Mouse (Mus musculus) liver, embryonic 13.5 days (tissue): ENCODE measurements around the gene Fam136a. TPM values are rescaled to one million over a fixed set of nuclear protein-coding genes. Genes with fewer than 3 reads are reported as not detected.

Experiments
- ATAC-seq: fragments of 200-750 bp; cut with Nextera tagmentation; 2 replicates; pipeline ENCODE4 v1.8.0; 2017; ENCODE audit warnings: low read depth, mild to moderate bottlenecking, moderate number of reproducible peaks, moderate library complexity
- DNase-seq: peaks from one replicate; pipeline ENCODE4 v3.0.0; 2022
- H3K27ac ChIP-seq: fragments of 300-500 bp; sonication (generic); 2 replicates; pipeline ENCODE4 v1.5.1; 2015; ENCODE audit warnings: moderate library complexity, mild to moderate bottlenecking, inconsistent platforms
- H3K27me3 ChIP-seq: fragments of 300-500 bp; sonication (generic); 2 replicates; pipeline ENCODE4 v1.6.1; 2015; ENCODE audit warnings: mild to moderate bottlenecking, inconsistent platforms
- H3K36me3 ChIP-seq: fragments of 300-500 bp; sonication (generic); 2 replicates; pipeline ENCODE4 v1.6.1; 2015; ENCODE audit warnings: mild to moderate bottlenecking, inconsistent platforms
- H3K4me1 ChIP-seq: fragments of 300-500 bp; sonication (generic); replicated peaks from 2 replicates; pipeline ENCODE4 v1.6.1; 2015; ENCODE audit warnings: inconsistent platforms
- H3K4me2 ChIP-seq: fragments of 300-500 bp; sonication (generic); 2 replicates; pipeline ENCODE4 v1.6.1; 2015; ENCODE audit warnings: inconsistent platforms, mild to moderate bottlenecking, moderate library complexity
- H3K4me3 ChIP-seq: fragments of 300-500 bp; sonication (generic); replicated peaks from 2 replicates; pipeline ENCODE4 v1.5.1; 2015; ENCODE audit warnings: mild to moderate bottlenecking, inconsistent platforms
- H3K9ac ChIP-seq: fragments of 300-500 bp; sonication (generic); 2 replicates; pipeline ENCODE4 v1.6.1; 2015; ENCODE audit warnings: mild to moderate bottlenecking, inconsistent platforms
- H3K9me3 ChIP-seq: fragments of 300-500 bp; sonication (generic); replicated peaks from 2 replicates; pipeline ENCODE4 v1.6.1; 2016; ENCODE audit warnings: inconsistent platforms
- WGBS: fragments of 180-500 bp; shearing (Covaris S2); methylation state at CpG from one replicate; pipeline ENCODE4 v1.1.7; 2015; ENCODE audit not compliant: insufficient replicate concordance; 5-methylcytosine and 5-hydroxymethylcytosine counted together
- polyA plus RNA-seq: library from polyadenylated mRNA; unstranded; fragments of >200 nt; fragmentation: Nextera tagmentation; extraction: Ambion mirVana; gene quantifications from 2 replicates; pipeline ENCODE4 v1.2.1, GENCODE M21; 2015

The Fam136a gene
- polyA plus RNA-seq, 1 experiment from 2014 or later, result 94.3 TPM

- Histone ChIP-seq H3K36me3 (no peaks in the 10 kb centered on the region), H3K4me2 (no peak overlapping the region), H3K9me3 (no peaks in the 10 kb centered on the region), H3K4me3 (no peak overlapping the region), H3K9ac (no peak overlapping the region), H3K27me3 (no peaks in the 10 kb centered on the region), H3K27ac (no peak overlapping the region), H3K4me1 (peaks cover 51% of the 10 kb centered on the region)
- ATAC-seq (no peak), DNase-seq (no peak)
- 51% methylated on average over 2 of the region's 2 CpGs for WGBS
Measured at GRCm38 (mm10) chr6:86399995-86400394, 34.5 kb downstream of the Fam136a start.

DNA sequence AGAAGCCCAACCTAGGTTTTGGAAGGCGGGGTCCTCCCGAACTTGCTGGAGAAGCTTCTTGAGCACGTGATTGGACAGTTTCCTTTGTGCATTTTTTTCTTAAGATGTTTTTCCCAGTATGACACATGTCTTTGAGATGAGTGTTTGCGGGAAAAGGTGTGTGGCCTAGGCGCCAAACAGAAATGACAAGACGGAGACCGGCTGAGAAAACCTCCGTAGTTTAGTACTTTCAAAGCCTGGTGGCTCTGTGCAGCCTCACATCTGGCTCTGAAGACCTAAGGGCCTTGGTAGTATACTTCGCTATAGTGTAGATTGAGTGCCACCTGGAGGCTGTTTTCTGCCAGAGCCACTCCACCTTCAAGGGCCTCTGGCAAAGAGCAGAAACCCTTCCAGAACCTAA lies 35.5 kb downstream of the Fam136a start:
- peak; percentile 69 for DNase-seq
- H3K9me3 ChIP-seq, result no peaks in the 10 kb centered on the region
- H3K27ac ChIP-seq, result no peak overlapping the region
- peak overlapping the region; percentile 45 for H3K4me2 ChIP-seq
- no peak overlapping the region for H3K9ac ChIP-seq
- ATAC-seq, result peak; percentile 32
- H3K36me3 ChIP-seq, result no peaks in the 10 kb centered on the region
- H3K4me1 ChIP-seq, result peaks cover 51% of the 10 kb centered on the region
- H3K4me3 ChIP-seq, result peak overlapping the region; percentile 15; the same call in 1 of the 2 replicates
- H3K27me3 ChIP-seq, result no peaks in the 10 kb centered on the region
- 5% methylated on average over 9 of the region's 9 CpGs for WGBS

- WGBS, result 29% methylated on average over 12 of the region's 12 CpGs
- H3K27me3 ChIP-seq, result no peaks in the 10 kb centered on the region
- H3K36me3 ChIP-seq, result peaks cover 8% of the 10 kb centered on the region
- peak overlapping the region; percentile 65 for H3K9ac ChIP-seq
- no peak overlapping the region; the same call in 1 of the 2 replicates for H3K27ac ChIP-seq
- ATAC-seq, result no peak
- peak overlapping the region; percentile 63 for H3K4me2 ChIP-seq
- H3K9me3 ChIP-seq, result no peaks in the 10 kb centered on the region
- no peak for DNase-seq
- peak overlapping the region; percentile 96 for H3K4me3 ChIP-seq
- H3K4me1 ChIP-seq, result peaks cover 45% of the 10 kb centered on the region
Measured at GRCm38 (mm10) chr6:86402681-86403607, 37.5 kb downstream of the Fam136a start.

GRCm38 (mm10) chr6:86403728-86404099 lies 38.3 kb downstream of the Fam136a start:
- peak overlapping the region; percentile 96 for H3K4me3 ChIP-seq
- H3K9ac ChIP-seq, result peak overlapping the region; percentile 92
- H3K27ac ChIP-seq, result peak overlapping the region; percentile 92
- peaks cover 14% of the 10 kb centered on the region for H3K36me3 ChIP-seq
- no peaks in the 10 kb centered on the region for H3K27me3 ChIP-seq
- under 1% methylated on average over 15 of the region's 15 CpGs for WGBS
- peak; percentile 80 for DNase-seq
- peak overlapping the region; percentile 63 for H3K4me2 ChIP-seq
- H3K4me1 ChIP-seq, result peaks cover 44% of the 10 kb centered on the region
- ATAC-seq, result peak; percentile 61
- H3K9me3 ChIP-seq, result no peaks in the 10 kb centered on the region

DNA sequence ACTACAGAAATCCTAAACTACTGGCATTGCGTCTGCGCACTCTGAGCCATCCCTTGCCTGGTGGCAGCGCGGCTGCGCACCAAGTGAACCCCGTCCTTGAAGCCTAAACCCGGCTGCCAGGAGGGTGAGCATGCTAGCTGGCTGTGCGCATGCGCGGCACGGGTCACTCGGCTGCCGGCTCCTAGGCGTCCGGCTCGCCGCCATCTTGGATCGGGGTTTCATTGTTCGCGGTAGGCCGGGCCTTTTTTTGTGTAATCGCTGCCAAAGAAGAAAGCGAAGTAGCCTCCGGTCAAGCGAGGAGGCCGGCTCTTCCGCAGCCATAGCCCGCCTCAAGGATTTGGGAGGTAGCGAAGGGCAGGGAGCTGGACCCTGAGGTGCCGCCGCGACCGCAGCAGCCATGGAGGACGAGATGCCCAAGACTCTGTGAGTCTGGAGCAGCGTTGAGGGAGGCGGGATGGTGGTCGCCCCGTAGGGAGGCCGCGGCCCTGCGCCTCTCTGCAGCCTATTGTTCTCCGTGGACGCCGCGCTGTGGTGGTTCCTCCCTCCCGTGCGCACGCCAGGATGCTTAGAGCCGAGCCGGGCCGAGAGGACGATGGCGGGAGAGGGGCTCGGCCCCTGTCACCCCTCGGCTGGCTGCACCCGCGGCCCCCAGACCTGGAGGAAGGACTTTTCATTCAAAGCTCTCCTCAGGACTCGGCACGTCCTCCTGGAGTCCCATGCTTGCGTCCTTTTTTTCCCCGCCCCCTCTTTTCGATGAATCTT lies 38.8 kb downstream of the Fam136a start, which contains the start of gene Tia1:
Tia1 (plus strand) TSS at position 120 of the 762 bp plus-strand sequence.
- H3K9me3 ChIP-seq, result no peaks in the 10 kb centered on the region
- H3K27me3 ChIP-seq, result no peaks in the 10 kb centered on the region
- peaks cover 44% of the 10 kb centered on the region for H3K4me1 ChIP-seq
- H3K4me3 ChIP-seq, result peak within 1 kb of the TSS; percentile 96
- H3K4me2 ChIP-seq, result peak within 1 kb of the TSS; percentile 82
- peaks cover 16% of the 10 kb centered on the region for H3K36me3 ChIP-seq
- ATAC-seq (peak; percentile 96), DNase-seq (peak; percentile 96)
- WGBS, result under 1% methylated on average over 62 of the region's 62 CpGs
- peak within 1 kb of the TSS; percentile 92 for H3K9ac ChIP-seq
- peak within 1 kb of the TSS; percentile 92 for H3K27ac ChIP-seq

- ATAC-seq (no peak), DNase-seq (no peak)
- no peaks in the 10 kb centered on the region for H3K9me3 ChIP-seq
- no peaks in the 10 kb centered on the region for H3K27me3 ChIP-seq
- H3K9ac ChIP-seq, result peak overlapping the region; percentile 92
- peaks cover 16% of the 10 kb centered on the region for H3K36me3 ChIP-seq
- H3K4me2 ChIP-seq, result peak overlapping the region; percentile 82
- peaks cover 43% of the 10 kb centered on the region for H3K4me1 ChIP-seq
- WGBS, result 1% methylated on average over 11 of the region's 11 CpGs
- peak overlapping the region; percentile 92; the same call in 1 of the 2 replicates for H3K27ac ChIP-seq
- peak overlapping the region; percentile 96 for H3K4me3 ChIP-seq
Measured at GRCm38 (mm10) chr6:86404996-86405395, 39.5 kb downstream of the Fam136a start.

DNA sequence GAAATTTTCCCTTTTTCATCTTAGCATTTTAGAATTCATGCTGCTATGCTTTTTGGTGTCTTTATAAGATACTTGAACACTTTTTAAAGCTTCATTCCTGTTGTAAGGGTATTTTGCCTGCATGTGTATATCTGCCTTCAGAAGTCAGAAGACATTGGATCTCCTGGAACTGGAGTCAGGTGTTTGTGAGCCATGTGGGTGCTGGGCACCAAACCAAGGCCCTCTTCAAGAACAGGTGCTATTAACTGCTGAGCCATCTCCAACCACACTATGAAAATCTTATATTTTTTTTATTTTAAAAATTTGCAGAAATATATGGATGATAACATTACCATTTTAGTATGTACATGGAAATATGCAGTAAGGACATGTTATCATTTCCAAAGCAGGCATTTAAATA lies 40.9 kb downstream of the Fam136a start:
- peaks cover 16% of the 10 kb centered on the region for H3K36me3 ChIP-seq
- H3K4me2 ChIP-seq, result no peak overlapping the region
- H3K4me1 ChIP-seq, result peaks cover 34% of the 10 kb centered on the region
- ATAC-seq (no peak), DNase-seq (no peak)
- no peaks in the 10 kb centered on the region for H3K9me3 ChIP-seq
- no peak overlapping the region for H3K9ac ChIP-seq
- no peaks in the 10 kb centered on the region for H3K27me3 ChIP-seq
- no peak overlapping the region for H3K27ac ChIP-seq
- no peak overlapping the region for H3K4me3 ChIP-seq

- Histone ChIP-seq H3K27ac (no peak overlapping the region), H3K4me1 (no peaks in the 10 kb centered on the region), H3K36me3 (peaks cover 55% of the 10 kb centered on the region), H3K9me3 (no peaks in the 10 kb centered on the region), H3K4me2 (no peak overlapping the region), H3K9ac (no peak overlapping the region), H3K27me3 (no peaks in the 10 kb centered on the region), H3K4me3 (no peak overlapping the region)
- whole genome bisulfite sequencing, result 82% methylated on average over 6 of the region's 6 CpGs
- ATAC-seq (no peak), DNase-seq (no peak)
Measured at GRCm38 (mm10) chr6:86418711-86419110, 53.3 kb downstream of the Fam136a start.

- WGBS, result 79% methylated on average over 3 of the region's 3 CpGs
- no peaks in the 10 kb centered on the region for H3K9me3 ChIP-seq
- H3K4me2 ChIP-seq, result no peak overlapping the region
- no peaks in the 10 kb centered on the region for H3K4me1 ChIP-seq
- ATAC-seq, result no peak
- DNase-seq, result no peak
- H3K9ac ChIP-seq, result no peak overlapping the region
- no peak overlapping the region for H3K27ac ChIP-seq
- H3K27me3 ChIP-seq, result no peaks in the 10 kb centered on the region
- H3K4me3 ChIP-seq, result no peak overlapping the region
- H3K36me3 ChIP-seq, result peaks cover 56% of the 10 kb centered on the region
Measured at GRCm38 (mm10) chr6:86419239-86419638, 53.8 kb downstream of the Fam136a start.
